Mouse (Mus musculus): ENCODE results near the gene Rhot2.
A peak's percentile ranks its signal among the peaks of the same experiment; 100 is the strongest.

Gene Rhot2

GRCm38 (mm10) chr17:25844396-25844901 is at the start of gene Rhot2:
Rhot2 (minus strand) TSS chr17:25844851.
- peak; percentile 95 for DNase-seq

- peak; percentile 61 for DNase-seq
Measured at GRCm38 (mm10) chr17:25893975-25894617, 49.4 kb upstream of the Rhot2 start.

- no peak for DNase-seq
Measured at GRCm38 (mm10) chr17:25888837-25889236, 44.2 kb upstream of the Rhot2 start.

- DNase-seq = no peak
Measured at GRCm38 (mm10) chr17:25887467-25887866, 42.8 kb upstream of the Rhot2 start.

DNA sequence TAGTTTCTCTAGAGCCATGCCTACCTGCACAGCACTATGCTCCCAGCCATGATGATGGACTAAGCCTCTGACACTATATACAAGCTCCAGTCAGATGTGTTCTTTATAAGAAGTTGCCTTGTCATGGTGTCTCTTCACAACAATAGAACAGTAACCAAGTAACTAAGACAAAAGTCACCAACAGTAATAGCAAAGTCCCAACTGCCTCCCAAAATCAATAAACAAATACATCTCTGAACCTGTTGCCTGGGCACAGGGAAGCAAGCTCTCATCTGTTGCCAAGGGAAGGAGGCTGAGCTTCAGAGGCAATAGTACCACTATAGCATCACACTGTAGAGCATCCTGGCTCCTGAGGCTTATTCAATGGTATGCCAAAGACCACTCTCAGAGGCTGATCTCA is 42.2 kb upstream of the Rhot2 start:
- DNase-seq = no peak

DNA sequence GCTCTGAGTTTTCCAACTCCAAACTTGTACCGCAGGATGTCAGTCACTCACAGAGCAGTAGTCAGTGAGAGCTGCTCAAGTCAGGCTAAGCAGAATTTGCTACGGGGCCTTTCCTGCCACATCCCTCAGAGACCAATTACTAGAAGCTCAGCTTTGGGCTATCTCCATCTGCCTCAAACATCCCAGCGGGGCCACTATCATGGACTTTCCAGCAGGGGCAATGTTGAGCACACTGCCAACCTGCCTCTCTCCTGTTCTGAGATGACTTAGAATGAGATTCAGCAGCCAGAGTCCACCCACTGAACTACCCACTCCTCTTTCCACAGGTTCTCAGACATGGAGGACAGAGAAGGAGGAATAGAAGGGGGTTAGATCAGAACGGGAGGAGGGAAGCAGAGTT is 41.0 kb upstream of the Rhot2 start:
- DNase-seq = no peak

- no peak for DNase-seq
Measured at GRCm38 (mm10) chr17:25883824-25884223, 39.2 kb upstream of the Rhot2 start.

GRCm38 (mm10) chr17:25883268-25883667 is 38.6 kb upstream of the Rhot2 start:
- DNase-seq = no peak

- DNase-seq = no peak
Measured at GRCm38 (mm10) chr17:25882306-25882705, 37.7 kb upstream of the Rhot2 start.

- DNase-seq = no peak
Measured at GRCm38 (mm10) chr17:25881691-25882090, 37.0 kb upstream of the Rhot2 start.

DNA sequence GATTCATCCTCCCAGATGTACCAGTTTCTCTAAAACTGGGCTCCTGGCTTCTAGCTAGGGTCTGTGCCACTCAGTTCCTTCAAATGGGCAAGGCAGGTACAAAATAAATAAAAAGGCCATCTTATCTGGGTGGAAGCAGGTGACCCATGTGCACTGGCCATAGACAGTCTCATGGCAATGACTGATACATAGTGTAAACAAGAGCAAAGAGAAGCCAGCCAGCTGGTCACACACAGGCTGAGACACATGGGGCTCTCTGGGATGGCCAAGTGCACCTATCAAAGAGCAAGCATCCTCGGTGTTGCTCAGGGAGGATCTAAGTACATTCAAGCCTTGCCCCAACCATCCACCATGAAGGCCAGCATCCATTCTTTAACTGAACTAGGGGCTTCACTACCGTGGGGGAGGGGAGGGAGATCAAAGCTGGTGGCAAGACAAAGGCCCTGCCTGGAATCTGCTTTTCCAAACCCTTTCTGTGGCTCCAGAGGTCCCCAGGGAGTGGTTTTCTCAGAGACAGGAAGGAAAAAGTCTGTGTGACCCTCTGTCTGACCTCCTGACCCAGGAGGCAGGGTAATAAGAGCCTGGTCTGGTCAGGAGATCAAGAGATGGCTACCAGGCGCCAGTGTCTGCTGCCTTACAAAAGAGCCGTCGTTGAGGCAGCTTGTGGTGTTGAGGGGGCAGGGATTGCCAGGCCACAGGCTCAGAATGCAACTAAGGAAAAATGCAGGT is 36.4 kb upstream of the Rhot2 start:
- DNase-seq = no peak

- DNase-seq = no peak
Measured at GRCm38 (mm10) chr17:25880196-25880910, 35.7 kb upstream of the Rhot2 start, which contains the start of gene Wfikkn1. Wfikkn1 (minus strand) TSS chr17:25880858.

DNA sequence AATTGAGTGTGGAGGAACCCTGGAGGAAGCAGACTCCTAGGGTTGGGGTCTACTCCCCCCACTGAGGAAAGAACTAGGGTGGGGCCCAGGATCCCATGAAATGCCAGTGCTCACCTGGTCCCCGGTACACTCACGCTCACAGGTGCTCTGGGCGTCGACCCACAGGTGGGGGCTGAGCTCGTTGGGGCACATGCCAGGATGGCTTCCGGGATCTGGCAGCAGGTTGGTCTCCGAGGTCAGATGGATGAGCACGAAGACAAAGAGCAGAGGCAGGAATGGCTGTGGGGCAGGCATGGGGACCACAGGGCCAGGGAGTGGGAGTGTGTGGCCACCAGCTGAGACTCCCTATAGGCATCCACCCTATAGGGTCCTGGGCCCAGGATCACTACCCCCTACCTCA is 35.1 kb upstream of the Rhot2 start:
- no peak for DNase-seq

DNA sequence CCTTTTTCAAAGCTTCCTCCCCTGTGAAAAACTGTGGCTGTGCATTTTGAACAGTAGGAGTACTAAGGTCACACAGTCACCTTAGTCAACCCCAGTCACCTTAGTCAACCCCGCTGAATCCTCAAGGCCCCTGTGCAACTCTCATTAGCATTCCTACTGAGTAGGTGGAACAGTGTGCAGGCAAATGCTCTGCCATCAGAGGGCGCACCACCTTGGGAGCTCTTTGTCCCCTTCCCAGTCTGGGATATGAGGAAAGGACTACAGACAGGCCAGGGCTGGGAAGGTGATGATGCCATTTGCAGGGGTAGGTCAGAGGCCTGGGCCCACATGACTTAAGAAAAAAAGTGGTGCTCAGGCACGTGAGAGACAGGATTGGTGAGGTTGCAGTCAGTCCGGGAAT is 34.6 kb upstream of the Rhot2 start:
- peak; percentile 66 for DNase-seq

- DNase-seq = no peak
Measured at GRCm38 (mm10) chr17:25878611-25879180, 34.0 kb upstream of the Rhot2 start.

DNA sequence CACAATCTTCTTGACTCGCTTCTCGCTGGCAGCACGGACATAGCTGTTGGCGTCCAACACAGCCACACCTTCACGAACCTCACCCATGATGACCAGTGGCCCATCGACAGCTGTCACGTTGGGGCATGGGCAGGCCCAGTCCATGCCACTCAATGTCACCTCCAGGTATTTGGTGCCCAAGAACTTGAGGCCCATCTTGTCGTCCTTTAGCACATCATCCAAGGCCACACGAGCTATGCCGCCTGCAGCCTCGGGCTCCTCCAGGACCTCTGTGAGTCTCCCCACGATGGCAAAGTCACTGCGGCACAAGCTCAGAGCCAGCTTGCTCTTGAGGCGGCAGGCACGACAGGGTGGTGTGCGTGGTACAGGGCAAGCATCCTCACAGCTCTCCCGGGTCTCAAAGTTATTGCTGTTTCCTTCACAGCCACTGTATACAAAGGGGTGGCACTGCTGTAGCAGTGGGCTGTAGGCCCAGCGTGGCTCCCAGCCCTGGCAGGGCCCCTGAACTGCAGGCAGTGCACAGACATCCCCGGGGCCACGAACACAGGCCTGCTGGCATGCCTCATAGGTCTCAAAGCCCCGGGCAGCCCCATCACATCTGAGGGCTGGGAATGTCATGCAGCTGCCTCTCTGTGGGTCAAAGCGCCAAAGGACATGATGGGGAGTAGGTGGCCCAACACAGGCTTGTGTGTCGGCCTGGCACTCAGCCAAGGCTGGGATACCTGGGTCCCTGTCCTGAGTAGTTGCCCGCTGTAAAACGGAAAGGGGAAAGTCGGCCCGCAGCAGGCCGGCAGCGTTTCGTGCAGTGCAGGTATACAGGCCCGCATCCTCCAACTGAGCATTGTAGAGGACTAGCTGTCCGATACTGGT is 33.3 kb upstream of the Rhot2 start:
- no peak for DNase-seq

DNA sequence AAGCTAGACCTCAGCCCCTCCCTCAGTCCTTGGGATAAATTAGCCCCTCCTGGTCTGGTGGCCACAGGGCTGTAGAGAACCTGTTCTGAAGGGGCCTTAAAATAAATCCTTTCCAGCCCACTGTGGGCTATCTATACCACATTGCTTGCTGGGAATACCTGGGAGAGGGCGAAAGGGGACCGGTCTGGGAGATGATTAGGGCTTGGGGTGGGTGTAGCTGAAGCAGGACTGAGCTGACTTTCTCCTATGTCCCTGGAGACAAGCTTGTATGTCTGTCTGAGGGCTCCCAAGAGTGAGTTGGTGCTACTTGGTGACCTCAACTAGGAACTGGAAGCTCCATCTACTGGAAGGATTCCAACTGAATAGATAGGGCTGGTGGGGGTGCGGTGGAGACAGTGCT is 32.4 kb upstream of the Rhot2 start:
- DNase-seq = no peak

DNA sequence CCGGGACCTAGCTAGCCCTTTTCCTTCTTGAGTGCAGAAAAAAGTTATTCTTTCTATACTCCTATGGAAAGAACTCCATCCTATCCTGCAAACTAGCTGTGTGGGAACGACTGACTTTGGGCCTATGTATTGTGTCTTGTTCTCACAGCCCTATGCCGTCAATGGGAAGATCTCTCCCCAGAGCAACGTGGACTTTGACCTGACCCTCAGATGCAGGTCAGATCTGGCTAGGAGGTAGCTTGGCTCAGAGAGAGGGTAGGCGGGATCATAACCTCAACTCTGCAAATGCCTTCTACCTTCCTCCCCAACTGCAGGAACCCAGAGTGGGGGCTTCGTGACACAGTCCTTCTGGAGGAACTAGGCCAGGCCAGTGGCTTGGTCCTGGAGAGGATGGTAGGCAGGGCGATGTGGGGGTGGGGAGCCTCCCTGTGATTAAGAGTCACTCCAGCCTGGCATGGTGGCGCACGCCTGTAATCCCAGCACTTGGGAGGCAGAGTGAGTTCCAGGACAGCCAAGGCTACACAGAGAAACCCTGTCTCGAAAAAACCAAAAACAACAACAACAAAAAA is 31.8 kb upstream of the Rhot2 start:
- no peak for DNase-seq

- DNase-seq = peak; percentile 89
Measured at GRCm38 (mm10) chr17:25875171-25876136, 30.8 kb upstream of the Rhot2 start.

GRCm38 (mm10) chr17:25874721-25875170 is 30.1 kb upstream of the Rhot2 start, which contains the start of gene Mettl26:
Mettl26 (plus strand) TSS chr17:25875074.
- DNase-seq = peak; percentile 95

All from right cerebral cortex, postnatal 14 days (tissue).